Mouse (Mus musculus): ENCODE data around the gene Lcorl. TPM values are rescaled to one million over a fixed set of nuclear protein-coding genes. Genes with fewer than 3 reads are reported as not detected.

The Lcorl gene
- polyA plus RNA-seq, 1 experiment from 2014 or later = 28.3 TPM

GRCm38 (mm10) chr5:45689152-45689551 lies 168.3 kb downstream of the Lcorl start:
- Histone ChIP-seq H3K27ac (no peak overlapping the region), H3K4me3 (no peak overlapping the region), H3K27me3 (ENCODE audit: poor library complexity, severe bottlenecking) (no peaks in the 10 kb centered on the region), H3K36me3 (replicated peaks) (peaks cover 71% of the 10 kb centered on the region), H3K9me3 (no peaks in the 10 kb centered on the region), H3K4me1 (no peaks in the 10 kb centered on the region)
- no peak for DNase-seq (ENCODE audit: extremely low spot score, low spot score)
- WGBS = 92% methylated on average over 4 of the region's 4 CpGs

- DNase-seq (ENCODE audit: extremely low spot score, low spot score) = no peak
- Histone ChIP-seq H3K9me3 (no peaks in the 10 kb centered on the region), H3K27me3 (ENCODE audit: poor library complexity, severe bottlenecking) (no peaks in the 10 kb centered on the region), H3K4me1 (no peaks in the 10 kb centered on the region), H3K4me3 (no peak overlapping the region), H3K36me3 (replicated peaks) (peaks cover 83% of the 10 kb centered on the region), H3K27ac (no peak overlapping the region)
- 97% methylated on average over 3 of the region's 3 CpGs for WGBS
Measured at GRCm38 (mm10) chr5:45686223-45686622, 171.2 kb downstream of the Lcorl start.

GRCm38 (mm10) chr5:45685243-45685642 lies 172.2 kb downstream of the Lcorl start:
- WGBS = 97% methylated on average over 2 of the region's 2 CpGs
- Histone ChIP-seq H3K4me3 (no peak overlapping the region), H3K4me1 (no peaks in the 10 kb centered on the region), H3K27me3 (ENCODE audit: poor library complexity, severe bottlenecking) (no peaks in the 10 kb centered on the region), H3K9me3 (no peaks in the 10 kb centered on the region), H3K27ac (no peak overlapping the region), H3K36me3 (replicated peaks) (peaks cover 89% of the 10 kb centered on the region)
- DNase-seq (ENCODE audit: extremely low spot score, low spot score) = no peak

- Histone ChIP-seq H3K36me3 (replicated peaks) (peaks cover 90% of the 10 kb centered on the region), H3K27me3 (ENCODE audit: poor library complexity, severe bottlenecking) (no peaks in the 10 kb centered on the region), H3K9me3 (no peaks in the 10 kb centered on the region), H3K4me3 (no peak overlapping the region), H3K27ac (no peak overlapping the region), H3K4me1 (no peaks in the 10 kb centered on the region)
- WGBS = 84% methylated on average over 1 of the region's 1 CpGs
- DNase-seq (ENCODE audit: extremely low spot score, low spot score) = no peak
Measured at GRCm38 (mm10) chr5:45683388-45683787, 174.0 kb downstream of the Lcorl start.

GRCm38 (mm10) chr5:45679955-45680354 lies 177.5 kb downstream of the Lcorl start:
- Histone ChIP-seq H3K4me3 (no peak overlapping the region), H3K36me3 (replicated peaks) (peaks cover 94% of the 10 kb centered on the region), H3K27ac (no peak overlapping the region), H3K9me3 (no peaks in the 10 kb centered on the region), H3K27me3 (ENCODE audit: poor library complexity, severe bottlenecking) (no peaks in the 10 kb centered on the region), H3K4me1 (no peaks in the 10 kb centered on the region)
- DNase-seq (ENCODE audit: extremely low spot score, low spot score) = no peak

GRCm38 (mm10) chr5:45677639-45678038 lies 179.8 kb downstream of the Lcorl start:
- Histone ChIP-seq H3K36me3 (replicated peaks) (peaks cover 89% of the 10 kb centered on the region), H3K9me3 (no peaks in the 10 kb centered on the region), H3K4me1 (no peaks in the 10 kb centered on the region), H3K27me3 (ENCODE audit: poor library complexity, severe bottlenecking) (no peaks in the 10 kb centered on the region), H3K27ac (no peak overlapping the region), H3K4me3 (no peak overlapping the region)
- WGBS = 95% methylated on average over 4 of the region's 4 CpGs
- DNase-seq (ENCODE audit: extremely low spot score, low spot score) = no peak

- Histone ChIP-seq H3K4me3 (no peak overlapping the region), H3K4me1 (peaks cover 12% of the 10 kb centered on the region), H3K27me3 (ENCODE audit: poor library complexity, severe bottlenecking) (no peaks in the 10 kb centered on the region), H3K27ac (no peak overlapping the region), H3K36me3 (replicated peaks) (peaks cover 71% of the 10 kb centered on the region), H3K9me3 (no peaks in the 10 kb centered on the region)
- DNase-seq (ENCODE audit: extremely low spot score, low spot score) = no peak
- WGBS = 92% methylated on average over 1 of the region's 1 CpGs
Measured at GRCm38 (mm10) chr5:45675032-45675431, 182.4 kb downstream of the Lcorl start.

GRCm38 (mm10) chr5:45670894-45671494 lies 186.4 kb downstream of the Lcorl start:
- WGBS = 68% methylated on average over 5 of the region's 5 CpGs
- H3K27me3 ChIP-seq (ENCODE audit: poor library complexity, severe bottlenecking) = no peaks in the 10 kb centered on the region
- H3K36me3 ChIP-seq (replicated peaks) = peaks cover 37% of the 10 kb centered on the region
- DNase-seq (ENCODE audit: extremely low spot score, low spot score) = no peak
- H3K27ac ChIP-seq = peak overlapping the region; percentile 97; the same call in 1 of the 2 replicates
- H3K4me1 ChIP-seq = peaks cover 20% of the 10 kb centered on the region
- peak overlapping the region; percentile 91 for H3K4me3 ChIP-seq
- no peaks in the 10 kb centered on the region for H3K9me3 ChIP-seq

- DNase-seq (ENCODE audit: extremely low spot score, low spot score) = no peak
- H3K9me3 ChIP-seq = no peaks in the 10 kb centered on the region
- under 1% methylated on average over 13 of the region's 13 CpGs for WGBS
- H3K4me3 ChIP-seq = peak overlapping the region; percentile 91
- peaks cover 20% of the 10 kb centered on the region for H3K4me1 ChIP-seq
- peaks cover 29% of the 10 kb centered on the region for H3K36me3 ChIP-seq (replicated peaks)
- peak overlapping the region; percentile 97 for H3K27ac ChIP-seq
- H3K27me3 ChIP-seq (ENCODE audit: poor library complexity, severe bottlenecking) = no peaks in the 10 kb centered on the region
Measured at GRCm38 (mm10) chr5:45670280-45670670, 187.1 kb downstream of the Lcorl start.

GRCm38 (mm10) chr5:45669598-45670279 lies 187.7 kb downstream of the Lcorl start, which contains the start of gene Ncapg:
Ncapg (plus strand) TSS chr5:45669919.
- H3K4me3 ChIP-seq = peak within 1 kb of the TSS; percentile 91
- no peaks in the 10 kb centered on the region for H3K9me3 ChIP-seq
- WGBS = under 1% methylated on average over 66 of the region's 66 CpGs
- peak within 1 kb of the TSS; percentile 97 for H3K27ac ChIP-seq
- DNase-seq (ENCODE audit: extremely low spot score, low spot score) = peak; percentile 100
- no peaks in the 10 kb centered on the region for H3K27me3 ChIP-seq (ENCODE audit: poor library complexity, severe bottlenecking)
- H3K4me1 ChIP-seq = peaks cover 20% of the 10 kb centered on the region
- peaks cover 24% of the 10 kb centered on the region for H3K36me3 ChIP-seq (replicated peaks)

GRCm38 (mm10) chr5:45669234-45669597 lies 188.2 kb downstream of the Lcorl start:
- Histone ChIP-seq H3K36me3 (replicated peaks) (peaks cover 21% of the 10 kb centered on the region), H3K4me3 (peak overlapping the region; percentile 91), H3K4me1 (peaks cover 20% of the 10 kb centered on the region), H3K27ac (peak overlapping the region; percentile 97), H3K9me3 (no peaks in the 10 kb centered on the region), H3K27me3 (ENCODE audit: poor library complexity, severe bottlenecking) (no peaks in the 10 kb centered on the region)
- WGBS = under 1% methylated on average over 27 of the region's 27 CpGs
- no peak for DNase-seq (ENCODE audit: extremely low spot score, low spot score)

GRCm38 (mm10) chr5:45668831-45669230 lies 188.6 kb downstream of the Lcorl start:
- no peak for DNase-seq (ENCODE audit: extremely low spot score, low spot score)
- H3K9me3 ChIP-seq = no peaks in the 10 kb centered on the region
- H3K27me3 ChIP-seq (ENCODE audit: poor library complexity, severe bottlenecking) = no peaks in the 10 kb centered on the region
- peak overlapping the region; percentile 97 for H3K27ac ChIP-seq
- WGBS = 3% methylated on average over 3 of the region's 3 CpGs
- H3K36me3 ChIP-seq (replicated peaks) = peaks cover 21% of the 10 kb centered on the region
- peaks cover 20% of the 10 kb centered on the region for H3K4me1 ChIP-seq
- peak overlapping the region; percentile 91 for H3K4me3 ChIP-seq

GRCm38 (mm10) chr5:45668324-45668723 lies 189.1 kb downstream of the Lcorl start:
- H3K9me3 ChIP-seq = no peaks in the 10 kb centered on the region
- no peak for DNase-seq (ENCODE audit: extremely low spot score, low spot score)

More at GRCm38 (mm10) chr5:45668324-45668723, 189.1 kb downstream of the Lcorl start:
- Histone ChIP-seq H3K27ac (no peak overlapping the region), H3K27me3 (ENCODE audit: poor library complexity, severe bottlenecking) (no peaks in the 10 kb centered on the region), H3K4me1 (peaks cover 20% of the 10 kb centered on the region), H3K4me3 (peak overlapping the region; percentile 91; the same call in 1 of the 2 replicates), H3K36me3 (replicated peaks) (peaks cover 16% of the 10 kb centered on the region)
- WGBS = 52% methylated on average over 3 of the region's 3 CpGs
